Mouse (Mus musculus): ENCODE measurements around the gene Cog7. TPM values are rescaled to one million over a fixed set of nuclear protein-coding genes. Genes with fewer than 3 reads are reported as not detected.

The Cog7 gene
- polyA plus RNA-seq, 1 experiment from 2014 or later: 11.1 TPM

GRCm38 (mm10) chr7:121899311-121899710 lies 82.2 kb downstream of the Cog7 start:
- WGBS (ENCODE audit: insufficient replicate concordance): 8% methylated on average over 14 of the region's 14 CpGs
- no peak overlapping the region for H3K9ac ChIP-seq
- H3K36me3 ChIP-seq: no peaks in the 10 kb centered on the region
- ATAC-seq (ENCODE audit: low read depth) (no peak), DNase-seq (no peak)
- no peak overlapping the region for H3K4me2 ChIP-seq
- no peaks in the 10 kb centered on the region for H3K27me3 ChIP-seq
- no peak overlapping the region for H3K27ac ChIP-seq
- no peaks in the 10 kb centered on the region for H3K9me3 ChIP-seq (replicated peaks)
- no peaks in the 10 kb centered on the region for H3K4me1 ChIP-seq (replicated peaks)
- no peak overlapping the region for H3K4me3 ChIP-seq (replicated peaks)

GRCm38 (mm10) chr7:121896689-121897088 lies 84.8 kb downstream of the Cog7 start:
- no peaks in the 10 kb centered on the region for H3K4me1 ChIP-seq (replicated peaks)
- no peak overlapping the region for H3K4me2 ChIP-seq
- H3K4me3 ChIP-seq (replicated peaks): no peak overlapping the region
- no peaks in the 10 kb centered on the region for H3K9me3 ChIP-seq (replicated peaks)
- no peak overlapping the region for H3K9ac ChIP-seq
- 45% methylated on average over 6 of the region's 6 CpGs for WGBS (ENCODE audit: insufficient replicate concordance)
- no peak overlapping the region for H3K27ac ChIP-seq
- H3K36me3 ChIP-seq: no peaks in the 10 kb centered on the region
- ATAC-seq (ENCODE audit: low read depth): no peak
- no peaks in the 10 kb centered on the region for H3K27me3 ChIP-seq
- no peak for DNase-seq

GRCm38 (mm10) chr7:121890636-121891360 lies 90.7 kb downstream of the Cog7 start:
- Histone ChIP-seq H3K4me3 (replicated peaks) (no peak overlapping the region), H3K9me3 (replicated peaks) (no peaks in the 10 kb centered on the region), H3K4me2 (no peak overlapping the region), H3K9ac (no peak overlapping the region), H3K4me1 (replicated peaks) (no peaks in the 10 kb centered on the region), H3K36me3 (no peaks in the 10 kb centered on the region), H3K27me3 (no peaks in the 10 kb centered on the region), H3K27ac (no peak overlapping the region)
- ATAC-seq (ENCODE audit: low read depth): no peak
- no peak for DNase-seq
- WGBS (ENCODE audit: insufficient replicate concordance): 74% methylated on average over 13 of the region's 13 CpGs

DNA sequence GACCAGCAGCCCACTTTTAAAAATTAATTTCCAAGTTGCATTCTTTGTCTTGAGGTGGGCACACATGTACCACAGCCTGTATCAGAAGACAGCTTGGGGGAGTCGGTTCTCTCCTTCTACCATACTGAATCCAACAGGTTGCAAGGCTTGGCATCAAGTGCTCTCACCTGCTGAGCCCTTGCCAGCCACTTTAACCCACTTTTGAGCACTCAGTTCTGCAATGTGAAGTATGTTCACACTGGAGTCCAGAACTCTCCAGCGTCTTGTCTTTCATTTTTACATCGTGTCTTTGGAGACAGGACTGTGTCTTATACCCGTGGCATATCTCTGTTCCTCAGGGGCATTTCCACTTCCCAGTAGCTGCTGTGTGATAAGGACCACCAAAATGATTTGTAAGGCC lies 101.3 kb downstream of the Cog7 start:
- no peaks in the 10 kb centered on the region for H3K4me1 ChIP-seq (replicated peaks)
- WGBS (ENCODE audit: insufficient replicate concordance): 48% methylated on average over 4 of the region's 4 CpGs

DNA sequence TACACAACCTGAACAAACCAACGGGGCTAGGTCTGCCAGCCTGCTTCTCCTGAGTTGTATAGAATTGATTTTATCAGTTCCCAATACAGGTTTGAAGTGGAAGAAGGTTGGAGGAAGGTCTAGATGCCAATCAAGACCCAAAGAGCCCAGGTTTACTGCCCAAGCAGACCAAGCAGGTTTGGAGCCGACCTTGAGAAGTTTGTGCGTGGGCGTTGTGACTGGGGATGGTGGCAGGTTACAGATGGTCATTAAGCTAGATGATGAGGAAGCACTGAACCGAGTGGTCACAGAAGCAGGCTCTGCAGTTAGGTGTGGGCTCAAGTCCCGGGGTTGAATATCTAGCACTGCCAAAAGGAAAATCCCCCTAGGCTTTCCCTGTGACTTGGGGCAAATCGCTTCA lies 106.7 kb downstream of the Cog7 start:
- H3K9me3 ChIP-seq (replicated peaks): no peaks in the 10 kb centered on the region
- ATAC-seq (ENCODE audit: low read depth): no peak
- no peaks in the 10 kb centered on the region for H3K4me1 ChIP-seq (replicated peaks)
- H3K4me2 ChIP-seq: no peak overlapping the region
- no peaks in the 10 kb centered on the region for H3K36me3 ChIP-seq
- no peak overlapping the region for H3K9ac ChIP-seq
- WGBS (ENCODE audit: insufficient replicate concordance): 72% methylated on average over 7 of the region's 7 CpGs
- H3K27me3 ChIP-seq: no peaks in the 10 kb centered on the region
- H3K4me3 ChIP-seq (replicated peaks): no peak overlapping the region
- DNase-seq: no peak
- H3K27ac ChIP-seq: no peak overlapping the region

More for the DNA sequence above, 101.3 kb downstream of the Cog7 start:
- no peak overlapping the region for H3K9ac ChIP-seq
- H3K27me3 ChIP-seq: no peaks in the 10 kb centered on the region
- no peak overlapping the region for H3K27ac ChIP-seq
- no peak overlapping the region for H3K4me3 ChIP-seq (replicated peaks)
- no peak overlapping the region for H3K4me2 ChIP-seq
- H3K36me3 ChIP-seq: no peaks in the 10 kb centered on the region
- DNase-seq (no peak), ATAC-seq (ENCODE audit: low read depth) (no peak)
- H3K9me3 ChIP-seq (replicated peaks): no peaks in the 10 kb centered on the region

- ATAC-seq (ENCODE audit: low read depth): no peak
- 28% methylated on average over 3 of the region's 3 CpGs for WGBS (ENCODE audit: insufficient replicate concordance)
Measured at GRCm38 (mm10) chr7:121873998-121874397, 107.5 kb downstream of the Cog7 start.

DNA sequence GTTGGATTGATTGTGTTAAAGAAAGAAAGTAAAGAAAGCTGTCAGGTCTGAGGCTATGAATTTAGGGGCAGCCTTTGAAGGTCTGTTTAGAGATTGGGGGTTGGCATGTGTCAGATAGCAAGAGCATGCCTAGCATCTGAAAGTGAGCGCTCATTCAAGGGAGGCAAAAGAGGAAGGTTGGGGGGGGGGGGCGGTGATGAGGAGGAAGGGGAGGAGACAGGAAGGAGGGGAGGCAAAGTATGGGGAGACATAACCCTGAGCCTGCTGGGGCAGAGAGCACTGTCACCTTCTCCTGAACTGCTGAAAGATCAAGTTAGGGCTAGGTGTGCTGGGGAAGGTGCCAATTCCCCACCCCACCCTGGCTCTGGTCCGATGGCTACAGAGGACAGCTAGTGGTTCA lies 109.9 kb downstream of the Cog7 start:
- ATAC-seq (ENCODE audit: low read depth): no peak
- DNase-seq: no peak
- Histone ChIP-seq H3K27ac (no peak overlapping the region), H3K4me2 (no peak overlapping the region), H3K27me3 (peaks cover 1% of the 10 kb centered on the region; the same call in 1 of the 2 replicates), H3K4me1 (replicated peaks) (no peaks in the 10 kb centered on the region), H3K9ac (no peak overlapping the region), H3K36me3 (no peaks in the 10 kb centered on the region), H3K9me3 (replicated peaks) (no peaks in the 10 kb centered on the region), H3K4me3 (replicated peaks) (no peak overlapping the region)
- 37% methylated on average over 2 of the region's 3 CpGs for WGBS (ENCODE audit: insufficient replicate concordance)

More at GRCm38 (mm10) chr7:121873998-121874397, 107.5 kb downstream of the Cog7 start:
- no peak for DNase-seq
- Histone ChIP-seq H3K27ac (no peak overlapping the region), H3K36me3 (no peaks in the 10 kb centered on the region), H3K9ac (no peak overlapping the region), H3K27me3 (no peaks in the 10 kb centered on the region), H3K4me2 (no peak overlapping the region), H3K9me3 (replicated peaks) (no peaks in the 10 kb centered on the region), H3K4me3 (replicated peaks) (no peak overlapping the region), H3K4me1 (replicated peaks) (no peaks in the 10 kb centered on the region)

DNA sequence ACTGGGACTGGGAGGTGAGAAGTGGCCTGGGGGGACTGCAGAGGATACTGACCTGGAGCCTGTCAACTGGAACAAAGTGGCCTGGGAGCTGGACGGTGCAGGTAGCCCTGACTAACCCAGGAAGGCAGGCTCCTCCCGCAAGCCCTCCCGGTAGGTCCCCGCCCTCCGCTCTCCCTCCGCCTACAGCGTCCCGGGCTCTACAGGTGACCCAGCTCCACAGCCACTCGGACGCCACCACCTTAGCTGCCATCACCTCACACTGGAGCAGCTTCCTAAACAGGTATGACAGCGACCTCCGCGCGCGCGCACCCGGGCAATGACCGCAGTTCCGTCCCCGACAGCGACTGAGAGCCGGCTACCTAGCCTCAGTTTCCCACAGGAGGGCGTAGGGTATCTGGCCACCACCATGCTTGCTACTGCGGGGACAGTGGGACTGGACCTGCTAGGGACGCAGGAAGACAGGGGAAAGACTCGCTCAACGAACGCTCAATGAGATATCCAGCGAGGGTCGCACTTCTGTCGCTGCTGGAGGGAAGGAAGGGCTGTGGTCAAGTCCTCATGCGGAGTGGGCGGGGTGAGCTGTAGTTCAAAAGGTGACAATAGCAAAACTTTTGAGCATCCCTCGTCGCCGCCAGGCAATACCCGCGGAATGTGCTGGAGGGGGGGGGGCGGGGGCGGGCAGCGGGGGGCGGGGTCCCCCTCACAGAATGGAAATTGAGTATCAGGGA lies 116.5 kb downstream of the Cog7 start, which contains the start of gene Scnn1b:
TSS of gene Scnn1b (plus strand) at position 181 of the 728 bp plus-strand sequence.
- WGBS (ENCODE audit: insufficient replicate concordance): 3% methylated on average over 42 of the region's 42 CpGs
- Histone ChIP-seq H3K4me2 (peak within 1 kb of the TSS; percentile 19; the same call in 1 of the 2 replicates), H3K9me3 (replicated peaks) (no peaks in the 10 kb centered on the region), H3K27ac (no peak within 1 kb of the TSS), H3K9ac (no peak within 1 kb of the TSS), H3K36me3 (no peaks in the 10 kb centered on the region), H3K4me3 (replicated peaks) (no peak within 1 kb of the TSS), H3K27me3 (peaks cover 37% of the 10 kb centered on the region), H3K4me1 (replicated peaks) (no peaks in the 10 kb centered on the region)
- no peak for DNase-seq
- no peak for ATAC-seq (ENCODE audit: low read depth)

DNA sequence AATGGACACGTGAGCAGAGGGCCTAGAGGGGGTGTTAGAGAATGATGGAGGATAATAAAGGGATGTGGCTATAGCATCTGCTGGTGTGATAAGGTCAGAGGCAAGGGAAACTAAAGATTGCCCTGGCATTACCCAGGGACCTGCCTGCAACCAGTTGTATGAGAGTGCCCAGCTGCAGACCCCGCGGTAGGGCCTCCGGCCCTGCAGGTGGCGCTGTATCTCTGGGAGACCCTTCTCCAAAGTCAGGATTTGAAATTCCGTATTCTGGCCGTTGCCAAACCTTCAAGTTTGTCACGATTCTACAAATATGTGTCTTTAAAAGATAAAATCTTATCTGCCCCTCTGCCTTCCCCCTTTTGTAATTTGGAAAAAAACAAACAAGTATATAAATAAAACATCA lies 122.6 kb downstream of the Cog7 start:
- no peak overlapping the region for H3K27ac ChIP-seq
- H3K9me3 ChIP-seq (replicated peaks): no peaks in the 10 kb centered on the region
- no peaks in the 10 kb centered on the region for H3K36me3 ChIP-seq
- 62% methylated on average over 8 of the region's 8 CpGs for WGBS (ENCODE audit: insufficient replicate concordance)
- peaks cover 8% of the 10 kb centered on the region for H3K27me3 ChIP-seq
- H3K9ac ChIP-seq: no peak overlapping the region
- H3K4me1 ChIP-seq (replicated peaks): no peaks in the 10 kb centered on the region
- H3K4me3 ChIP-seq (replicated peaks): no peak overlapping the region
- no peak for DNase-seq
- no peak for ATAC-seq (ENCODE audit: low read depth)
- no peak overlapping the region for H3K4me2 ChIP-seq

DNA sequence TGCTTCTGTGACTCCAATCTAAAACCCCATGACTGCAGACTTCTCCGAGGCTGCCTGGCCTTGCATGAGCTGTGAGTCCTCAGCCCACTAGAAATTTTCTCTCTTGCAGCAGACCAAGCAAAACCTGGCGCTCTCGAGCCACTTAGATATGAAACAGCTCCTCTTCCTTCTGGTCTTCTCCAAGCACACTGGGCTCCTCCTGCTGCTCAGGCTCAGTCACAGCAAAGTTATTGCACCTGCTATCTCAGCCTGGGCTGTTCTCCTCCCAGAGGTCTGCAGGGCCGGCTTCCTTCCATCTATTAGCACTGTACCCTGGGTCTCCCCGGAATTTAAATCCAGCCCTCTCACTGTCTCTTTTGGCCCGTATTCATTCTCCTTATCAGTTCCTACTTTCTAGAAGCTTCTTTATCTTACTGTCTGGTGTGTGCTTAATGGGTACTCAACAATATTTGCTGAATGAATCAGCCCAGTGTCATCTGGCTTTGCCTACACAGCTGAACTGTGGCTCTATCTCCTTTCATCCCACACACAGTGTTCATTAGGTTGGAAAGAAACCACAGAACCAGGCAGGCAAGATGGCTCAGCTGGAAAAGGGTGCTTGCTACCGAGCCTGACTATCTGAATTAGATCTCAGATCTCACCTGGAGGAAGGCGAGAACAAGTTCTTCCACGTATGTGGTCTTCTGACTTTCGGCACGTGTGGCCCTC lies 124.2 kb downstream of the Cog7 start:
- no peak for ATAC-seq (ENCODE audit: low read depth)
- Histone ChIP-seq H3K4me2 (no peak overlapping the region), H3K4me3 (replicated peaks) (no peak overlapping the region), H3K36me3 (no peaks in the 10 kb centered on the region), H3K9ac (no peak overlapping the region), H3K4me1 (replicated peaks) (no peaks in the 10 kb centered on the region), H3K9me3 (replicated peaks) (no peaks in the 10 kb centered on the region), H3K27me3 (no peaks in the 10 kb centered on the region), H3K27ac (no peak overlapping the region)
- 62% methylated on average over 11 of the region's 11 CpGs for WGBS (ENCODE audit: insufficient replicate concordance)
- no peak for DNase-seq

DNA sequence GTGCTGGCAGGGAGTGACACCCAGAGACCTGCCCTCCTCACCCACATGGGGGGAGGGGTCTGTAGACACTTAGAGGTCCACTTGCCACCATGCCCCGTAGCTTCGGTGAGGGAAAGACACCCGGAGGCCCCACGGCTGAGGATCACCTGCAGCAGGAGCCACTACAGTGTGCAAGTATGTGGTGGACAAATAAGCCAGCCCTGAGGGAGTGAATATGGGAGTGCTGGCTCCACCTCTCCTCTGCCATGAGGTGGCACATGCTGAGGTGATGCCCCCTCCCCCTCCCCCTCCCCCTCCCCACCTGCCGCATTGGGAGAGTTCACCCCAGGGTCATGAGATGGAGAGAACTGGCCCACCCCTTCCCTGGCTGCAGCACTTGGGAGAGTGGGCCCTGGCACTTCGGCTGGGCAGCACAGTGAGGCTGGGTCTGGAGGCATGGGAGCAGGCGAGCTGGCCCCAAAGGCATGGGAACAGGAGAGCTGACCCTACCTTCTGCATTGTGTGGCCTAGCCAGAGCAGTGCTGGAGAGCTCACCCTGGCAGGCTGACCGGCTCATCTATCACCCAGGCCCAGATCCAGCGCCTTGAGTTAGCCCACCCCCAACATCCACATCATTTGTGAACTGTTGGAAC lies 132.9 kb downstream of the Cog7 start:
- Histone ChIP-seq H3K4me1 (replicated peaks) (no peaks in the 10 kb centered on the region), H3K9ac (no peak overlapping the region), H3K27ac (no peak overlapping the region), H3K4me3 (replicated peaks) (no peak overlapping the region), H3K36me3 (no peaks in the 10 kb centered on the region), H3K9me3 (replicated peaks) (no peaks in the 10 kb centered on the region), H3K27me3 (no peaks in the 10 kb centered on the region), H3K4me2 (no peak overlapping the region)
- no peak for ATAC-seq (ENCODE audit: low read depth)
- no peak for DNase-seq
- WGBS (ENCODE audit: insufficient replicate concordance): 67% methylated on average over 9 of the region's 9 CpGs
